Comparison of ENCODE assay signal across 8 mouse cellular contexts in genomic region chr7:132813416-132814088, GRCm38 (mm10). TPM values are rescaled to one million over a fixed set of nuclear protein-coding genes. Genes with fewer than 3 reads are reported as not detected.
DNase-seq lines count a peak whose midpoint lies in the region; ATAC-seq and TF ChIP-seq lines count a peak whose summit lies in the region.

Fam53b (minus strand) TSS chr7:132813886.

- H3K36me3 ChIP-seq in forebrain, embryonic 12.5 days (replicated peaks): no peaks in the 10 kb centered on the region
- H3K36me3 ChIP-seq in lung, embryonic 15.5 days: peaks cover 3% of the 10 kb centered on the region; the same call in 1 of the 2 replicates

- under 1% methylated on average over 61 of the region's 85 CpGs for WGBS in forebrain, embryonic 12.5 days
- WGBS in lung, embryonic 15.5 days: 1% methylated on average over 85 of the region's 85 CpGs
- WGBS in olfactory bulb, adult 2 months: under 1% methylated on average over 81 of the region's 85 CpGs

- TF ChIP-seq POLR2A in olfactory bulb, adult 2 months (IDR thresholded peaks at IDR 0.05; ENCODE audit: insufficient read depth, low read depth, low read length): peak; percentile 43; the same call in 1 of the 2 replicates

- no peak for TF ChIP-seq CTCF in olfactory bulb, adult 2 months (IDR thresholded peaks at IDR 0.05; ENCODE audit: insufficient read depth, low read depth, low read length)

- intact Hi-C loops in heart, postnatal 10 days (cut with DNase I): loop anchor here (5.0 to 10.0 kb wide), 2 partner anchors 141 to 239 kb away; partner anchors contain the start of gene Oat

- H3K9me3 ChIP-seq in forebrain, embryonic 12.5 days: no peaks in the 10 kb centered on the region
- H3K9me3 ChIP-seq in lung, embryonic 15.5 days: no peaks in the 10 kb centered on the region

- H3K4me2 ChIP-seq in forebrain, embryonic 12.5 days: peak within 1 kb of the TSS; percentile 81
- peak within 1 kb of the TSS; percentile 85 for H3K4me2 ChIP-seq in lung, embryonic 15.5 days

- peaks cover 68% of the 10 kb centered on the region for H3K4me1 ChIP-seq in forebrain, embryonic 12.5 days
- peaks cover 41% of the 10 kb centered on the region for H3K4me1 ChIP-seq in lung, embryonic 15.5 days
- H3K4me1 ChIP-seq in olfactory bulb, adult 2 months (ENCODE audit: control insufficient read depth, insufficient read depth, low read length): peaks cover 23% of the 10 kb centered on the region

- peak; percentile 67 for ATAC-seq in forebrain, embryonic 12.5 days (ENCODE audit: low FRiP score)
- ATAC-seq in lung, embryonic 15.5 days (ENCODE audit: borderline replicate concordance, extremely low read depth, low FRiP score, low TSS enrichment): peak; percentile 61

- H3K4me3 ChIP-seq in forebrain, embryonic 12.5 days (replicated peaks): peak within 1 kb of the TSS; percentile 79
- peak within 1 kb of the TSS; percentile 70 for H3K4me3 ChIP-seq in lung, embryonic 15.5 days
- H3K4me3 ChIP-seq in olfactory bulb, adult 2 months (ENCODE audit: insufficient read depth, low read depth, low read length): peak within 1 kb of the TSS; percentile 60

- H3K27me3 ChIP-seq in forebrain, embryonic 12.5 days: no peaks in the 10 kb centered on the region
- H3K27me3 ChIP-seq in lung, embryonic 15.5 days: no peaks in the 10 kb centered on the region

- H3K27ac ChIP-seq in forebrain, embryonic 12.5 days: peak within 1 kb of the TSS; percentile 94
- peak within 1 kb of the TSS; percentile 96 for H3K27ac ChIP-seq in lung, embryonic 15.5 days
- no peak within 1 kb of the TSS for H3K27ac ChIP-seq in olfactory bulb, adult 2 months (ENCODE audit: insufficient read depth, low read depth, low read length)

- H3K9ac ChIP-seq in forebrain, embryonic 12.5 days: peak within 1 kb of the TSS; percentile 87
- H3K9ac ChIP-seq in lung, embryonic 15.5 days: peak within 1 kb of the TSS; percentile 78

- peak; percentile 36 for DNase-seq in ES-CJ7 (ENCODE audit: low read depth, low spot score)
- DNase-seq in c-Kit-negative CD71-positive TER-119-positive erythroid progenitor cells, embryonic 14.5 days (ENCODE audit: low read depth, low spot score): peak; percentile 22
- peak; percentile 83 to 85 for DNase-seq in heart, postnatal 10 days
- peak; percentile 77 to 87 for DNase-seq in kidney, postnatal 4 days
- DNase-seq in thymus, postnatal 14 days: peak; percentile 70

RNA-seq across cellular contexts. Expression of gene Fam53b, which starts in this region (rescaled TPM):
- 41.7 and 47.7 TPM in 2 replicates for polyA plus RNA-seq in forebrain, embryonic 12.5 days (2016; fragmentation: Nextera tagmentation; extraction: Ambion mirVana)
- total RNA-seq in heart, postnatal 10 days (2021): 10 to 100 TPM; 35.5 to 46.0 TPM
- polyA plus RNA-seq in lung, embryonic 15.5 days (2015; fragmentation: Nextera tagmentation; extraction: Ambion mirVana): 25.9 and 33.8 TPM in 2 replicates
- polyA plus RNA-seq in olfactory bulb, adult 2 months (2012; ENCODE audit: insufficient read depth, insufficient read length, low replicate concordance, missing spikeins): not detected in 2 replicates

Comparison
In these comparisons a context has a peak if more than half of its experiments do, and no peak if none do; other contexts are left out.
1. DNase-seq: peak in every context shown above with its lines; median percentile 84 in heart, postnatal 10 days; 82 in kidney, postnatal 4 days; 70 in thymus, postnatal 14 days; 36 in ES-CJ7; 22 in c-Kit-negative CD71-positive TER-119-positive erythroid progenitor cells, embryonic 14.5 days.